Mouse (Mus musculus): Measurements from ENCODE around the gene Trpv6.

GRCm38 (mm10) chr6:41646220-41646619, 10.0 kb upstream of the Trpv6 start:
- TF ChIP-seq CTCF (IDR thresholded peaks at IDR 0.05; ENCODE audit: low read depth, low read length): no peak
- no peak for TF ChIP-seq POLR2A (IDR thresholded peaks at IDR 0.05; ENCODE audit: borderline replicate concordance, low read depth, low read length)

Measured in bone marrow macrophage, adult 2 months (primary cell).